Mouse (Mus musculus): ENCODE results near the gene Trpm1. TPM values are rescaled to one million over a fixed set of nuclear protein-coding genes. Genes with fewer than 3 reads are reported as not detected.

Gene Trpm1
- total and polyA plus RNA-seq, 2 experiments from 2014 or later, result 0.45 TPM; not detected in 1

DNA sequence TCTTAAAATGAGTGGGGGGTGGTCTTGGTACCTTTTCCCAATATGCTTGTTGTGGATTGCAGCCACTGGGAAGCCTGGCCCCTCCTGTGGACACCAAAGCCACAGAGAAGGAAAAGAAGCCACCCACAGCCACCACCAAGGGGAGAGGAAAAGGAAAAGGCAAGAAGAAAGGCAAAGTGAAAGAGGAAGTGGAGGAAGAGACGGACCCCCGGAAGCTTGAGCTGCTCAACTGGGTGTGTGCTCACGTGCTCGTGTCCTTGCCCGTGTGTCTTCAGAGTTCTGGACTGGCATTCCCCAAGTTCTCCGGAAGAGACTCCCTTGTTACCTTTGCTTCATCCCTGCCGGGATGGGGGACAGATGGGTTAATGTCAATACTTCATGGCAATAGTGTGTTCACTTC is 63.8 kb downstream of the Trpm1 start:
- no peak for TF ChIP-seq CTCF (IDR thresholded peaks at IDR 0.05; ENCODE audit: low read depth)
- H3K4me2 ChIP-seq (ENCODE audit: low read depth), result no peak overlapping the region
- WGBS, result 92% methylated on average over 7 of the region's 7 CpGs
- no peaks in the 10 kb centered on the region for H3K36me3 ChIP-seq (ENCODE audit: insufficient read depth)
- H3K27ac ChIP-seq (ENCODE audit: low read depth, low read length), result no peak overlapping the region
- ATAC-seq (no peak), DNase-seq (no peak)
- H3K9me3 ChIP-seq (ENCODE audit: low read length), result no peaks in the 10 kb centered on the region
- H3K4me1 ChIP-seq (ENCODE audit: insufficient read depth), result no peaks in the 10 kb centered on the region
- no peak overlapping the region for H3K9ac ChIP-seq
- no peak overlapping the region for H3K4me3 ChIP-seq (ENCODE audit: low read depth, low read length)
- H3K27me3 ChIP-seq (ENCODE audit: insufficient read depth, low read length), result no peaks in the 10 kb centered on the region

DNA sequence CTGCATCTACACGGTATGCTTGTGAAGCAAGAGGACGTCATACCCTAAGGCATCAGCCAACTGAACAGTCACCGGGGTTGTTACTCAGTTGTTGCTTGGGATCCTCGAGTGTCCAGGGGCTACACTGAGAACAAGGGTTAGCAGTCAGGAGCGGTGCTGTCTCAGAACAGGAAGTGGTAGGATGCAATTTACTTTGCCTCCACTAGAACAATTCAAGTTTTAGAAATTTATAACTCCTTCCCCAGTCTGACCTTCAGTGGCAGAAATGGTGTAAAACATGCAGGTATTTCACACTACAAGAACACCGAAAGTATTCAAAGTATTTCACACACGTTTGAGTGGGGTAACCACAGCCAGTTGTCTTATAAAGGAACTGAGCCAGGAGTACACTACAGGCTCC is 66.1 kb downstream of the Trpm1 start:
- TF ChIP-seq CTCF (IDR thresholded peaks at IDR 0.05; ENCODE audit: low read depth), result no peak
- DNase-seq (no peak), ATAC-seq (no peak)
- H3K36me3 ChIP-seq (ENCODE audit: insufficient read depth), result no peaks in the 10 kb centered on the region
- no peak overlapping the region for H3K4me3 ChIP-seq (ENCODE audit: low read depth, low read length)
- no peaks in the 10 kb centered on the region for H3K27me3 ChIP-seq (ENCODE audit: insufficient read depth, low read length)
- 83% methylated on average over 7 of the region's 7 CpGs for WGBS
- H3K27ac ChIP-seq (ENCODE audit: low read depth, low read length), result no peak overlapping the region
- H3K4me2 ChIP-seq (ENCODE audit: low read depth), result no peak overlapping the region
- H3K9me3 ChIP-seq (ENCODE audit: low read length), result no peaks in the 10 kb centered on the region
- H3K4me1 ChIP-seq (ENCODE audit: insufficient read depth), result no peaks in the 10 kb centered on the region
- H3K9ac ChIP-seq, result no peak overlapping the region

DNA sequence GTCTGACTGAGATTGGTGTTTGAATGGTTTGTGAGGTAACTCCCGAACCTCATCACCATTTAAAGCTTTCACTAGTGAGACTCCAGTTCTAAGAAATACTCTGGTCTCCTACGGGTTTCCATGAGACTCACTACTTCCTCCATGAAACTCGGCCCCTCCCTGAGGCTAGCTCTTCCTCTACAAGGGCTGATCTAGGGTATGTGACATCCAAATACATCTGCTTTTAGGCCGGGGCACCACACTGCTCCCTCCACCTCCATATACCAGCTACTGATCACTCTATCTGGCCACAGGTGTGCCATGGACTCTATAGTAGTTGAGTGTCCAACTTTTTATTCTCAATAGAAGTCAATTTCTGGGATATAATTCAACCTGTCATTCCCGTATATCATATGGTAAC is 69.6 kb downstream of the Trpm1 start:
- no peak for DNase-seq
- Histone ChIP-seq H3K4me3 (ENCODE audit: low read depth, low read length) (no peak overlapping the region), H3K27ac (ENCODE audit: low read depth, low read length) (no peak overlapping the region), H3K9me3 (ENCODE audit: low read length) (no peaks in the 10 kb centered on the region), H3K36me3 (ENCODE audit: insufficient read depth) (no peaks in the 10 kb centered on the region), H3K4me2 (ENCODE audit: low read depth) (no peak overlapping the region), H3K4me1 (ENCODE audit: insufficient read depth) (no peaks in the 10 kb centered on the region), H3K27me3 (ENCODE audit: insufficient read depth, low read length) (no peaks in the 10 kb centered on the region), H3K9ac (no peak overlapping the region)
- 95% methylated on average over 5 of the region's 5 CpGs for WGBS
- ATAC-seq, result no peak
- TF ChIP-seq CTCF (IDR thresholded peaks at IDR 0.05; ENCODE audit: low read depth), result no peak

DNA sequence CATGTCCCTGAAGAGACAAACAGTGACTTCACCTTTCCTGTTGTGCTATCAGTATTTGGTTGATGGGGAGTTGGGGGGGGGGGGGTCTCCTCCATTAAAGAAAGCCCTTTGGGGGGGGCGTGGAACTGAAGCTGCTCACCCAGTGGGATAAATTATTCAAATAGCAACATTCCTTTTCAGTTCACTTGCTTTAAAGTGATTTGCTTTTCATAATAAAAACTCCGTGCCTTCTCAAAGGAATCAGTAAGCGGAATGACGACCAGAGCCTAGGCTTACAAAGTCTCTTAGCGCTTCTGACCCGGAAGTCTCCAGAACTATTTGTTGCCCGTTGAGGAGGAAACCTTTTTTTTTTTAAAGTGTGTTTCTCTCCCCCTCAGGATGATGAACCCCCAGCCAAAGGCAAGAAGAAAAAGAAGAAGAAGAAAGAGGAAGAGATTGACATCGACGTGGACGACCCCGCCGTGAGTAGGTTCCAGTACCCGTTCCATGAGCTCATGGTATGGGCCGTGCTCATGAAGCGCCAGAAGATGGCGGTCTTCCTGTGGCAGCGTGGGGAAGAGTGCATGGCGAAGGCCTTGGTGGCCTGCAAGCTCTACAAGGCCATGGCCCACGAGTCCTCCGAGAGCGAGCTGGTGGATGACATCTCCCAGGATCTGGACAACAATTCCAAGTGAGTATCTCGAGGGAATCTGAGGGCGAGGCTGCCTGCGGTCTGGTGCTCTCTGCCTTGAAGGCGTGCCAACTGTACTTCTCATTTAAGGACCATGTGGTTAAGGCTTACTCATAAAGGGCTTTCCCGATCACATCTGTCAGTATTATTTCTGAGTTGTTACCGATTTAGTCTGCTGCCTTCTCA is 72.9 kb downstream of the Trpm1 start:
- H3K27me3 ChIP-seq (ENCODE audit: insufficient read depth, low read length), result no peaks in the 10 kb centered on the region
- WGBS, result 65% methylated on average over 27 of the region's 27 CpGs
- no peak overlapping the region for H3K27ac ChIP-seq (ENCODE audit: low read depth, low read length)
- no peaks in the 10 kb centered on the region for H3K9me3 ChIP-seq (ENCODE audit: low read length)
- ATAC-seq (no peak), DNase-seq (no peak)
- H3K4me2 ChIP-seq (ENCODE audit: low read depth), result no peak overlapping the region
- no peak overlapping the region for H3K4me3 ChIP-seq (ENCODE audit: low read depth, low read length)
- TF ChIP-seq CTCF (IDR thresholded peaks at IDR 0.05; ENCODE audit: low read depth), result no peak
- H3K9ac ChIP-seq, result no peak overlapping the region
- no peaks in the 10 kb centered on the region for H3K36me3 ChIP-seq (ENCODE audit: insufficient read depth)
- H3K4me1 ChIP-seq (ENCODE audit: insufficient read depth), result no peaks in the 10 kb centered on the region

DNA sequence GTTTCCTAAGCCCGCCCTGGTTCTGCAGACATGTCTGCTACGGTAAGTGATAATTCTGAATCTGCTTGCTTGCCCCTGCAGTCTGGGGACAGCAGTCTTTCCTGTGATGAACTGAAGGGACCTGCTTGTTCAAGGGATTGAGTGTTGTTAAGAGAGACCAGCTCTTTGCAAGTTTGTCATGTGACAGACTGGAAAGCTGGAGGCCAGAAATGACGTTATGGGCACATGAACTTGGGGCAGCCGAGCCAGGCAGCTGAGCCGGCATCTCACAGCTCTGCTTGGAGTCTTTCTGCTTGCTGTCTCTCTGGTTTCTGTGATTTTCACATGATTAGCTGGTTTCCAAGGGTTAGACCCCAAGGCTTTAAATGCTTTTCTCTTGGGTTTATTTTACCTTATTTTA is 74.0 kb downstream of the Trpm1 start:
- ATAC-seq, result no peak
- no peak for TF ChIP-seq CTCF (IDR thresholded peaks at IDR 0.05; ENCODE audit: low read depth)
- no peak overlapping the region for H3K4me3 ChIP-seq (ENCODE audit: low read depth, low read length)

DNA sequence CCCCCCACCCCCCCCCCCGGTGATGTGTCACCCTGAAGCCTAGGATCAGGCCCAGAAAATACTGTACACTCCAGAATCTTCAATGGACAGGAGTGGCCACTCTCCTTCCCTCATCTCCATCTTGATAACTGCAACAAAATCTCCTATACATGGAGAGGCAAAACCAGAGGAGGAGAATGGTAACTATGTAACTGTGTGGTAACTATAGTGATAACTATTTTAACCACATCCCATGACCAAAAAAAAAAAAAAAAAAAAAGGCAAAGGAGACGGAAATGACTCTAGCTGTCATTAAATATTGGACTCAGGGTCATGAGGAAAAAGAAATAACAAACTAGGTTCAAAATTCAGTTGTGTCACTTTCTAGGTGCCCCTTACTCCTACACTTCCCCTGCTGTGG is 74.7 kb downstream of the Trpm1 start:
- no peaks in the 10 kb centered on the region for H3K27me3 ChIP-seq (ENCODE audit: insufficient read depth, low read length)
- H3K4me3 ChIP-seq (ENCODE audit: low read depth, low read length), result no peak overlapping the region
- TF ChIP-seq CTCF (IDR thresholded peaks at IDR 0.05; ENCODE audit: low read depth), result no peak
- H3K27ac ChIP-seq (ENCODE audit: low read depth, low read length), result no peak overlapping the region
- 88% methylated on average over 2 of the region's 2 CpGs for WGBS
- ATAC-seq (no peak), DNase-seq (no peak)
- H3K4me1 ChIP-seq (ENCODE audit: insufficient read depth), result no peaks in the 10 kb centered on the region
- no peak overlapping the region for H3K4me2 ChIP-seq (ENCODE audit: low read depth)
- H3K36me3 ChIP-seq (ENCODE audit: insufficient read depth), result no peaks in the 10 kb centered on the region
- no peaks in the 10 kb centered on the region for H3K9me3 ChIP-seq (ENCODE audit: low read length)
- no peak overlapping the region for H3K9ac ChIP-seq

More for the DNA sequence above, 74.0 kb downstream of the Trpm1 start:
- H3K27ac ChIP-seq (ENCODE audit: low read depth, low read length), result no peak overlapping the region
- H3K9me3 ChIP-seq (ENCODE audit: low read length), result no peaks in the 10 kb centered on the region
- DNase-seq, result no peak
- no peak overlapping the region for H3K9ac ChIP-seq
- no peak overlapping the region for H3K4me2 ChIP-seq (ENCODE audit: low read depth)
- H3K4me1 ChIP-seq (ENCODE audit: insufficient read depth), result no peaks in the 10 kb centered on the region
- H3K36me3 ChIP-seq (ENCODE audit: insufficient read depth), result no peaks in the 10 kb centered on the region
- no peaks in the 10 kb centered on the region for H3K27me3 ChIP-seq (ENCODE audit: insufficient read depth, low read length)
- 83% methylated on average over 5 of the region's 5 CpGs for WGBS

DNA sequence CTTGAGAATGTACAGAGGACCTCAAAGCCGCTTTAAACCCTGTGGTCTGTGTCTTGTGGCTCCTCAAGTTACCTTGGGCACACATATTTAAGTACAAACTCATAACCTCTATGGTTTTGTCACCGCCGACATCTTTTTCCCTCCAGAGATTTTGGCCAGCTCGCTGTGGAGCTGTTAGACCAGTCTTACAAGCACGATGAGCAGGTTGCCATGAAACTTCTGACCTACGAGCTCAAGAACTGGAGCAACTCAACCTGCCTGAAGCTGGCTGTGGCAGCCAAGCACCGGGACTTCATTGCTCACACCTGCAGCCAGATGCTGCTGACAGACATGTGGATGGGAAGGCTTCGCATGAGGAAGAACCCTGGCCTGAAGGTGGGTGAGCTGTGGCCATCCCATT is 76.3 kb downstream of the Trpm1 start:
- H3K36me3 ChIP-seq (ENCODE audit: insufficient read depth), result no peaks in the 10 kb centered on the region
- no peak overlapping the region for H3K4me2 ChIP-seq (ENCODE audit: low read depth)
- H3K4me3 ChIP-seq (ENCODE audit: low read depth, low read length), result no peak overlapping the region
- no peak overlapping the region for H3K9ac ChIP-seq
- H3K27me3 ChIP-seq (ENCODE audit: insufficient read depth, low read length), result no peaks in the 10 kb centered on the region
- no peak overlapping the region for H3K27ac ChIP-seq (ENCODE audit: low read depth, low read length)
- TF ChIP-seq CTCF (IDR thresholded peaks at IDR 0.05; ENCODE audit: low read depth), result no peak
- no peak for ATAC-seq
- no peak for DNase-seq
- 96% methylated on average over 8 of the region's 8 CpGs for WGBS
- no peaks in the 10 kb centered on the region for H3K9me3 ChIP-seq (ENCODE audit: low read length)
- H3K4me1 ChIP-seq (ENCODE audit: insufficient read depth), result no peaks in the 10 kb centered on the region

Measured in forebrain, postnatal 0 days (tissue).